Mouse (Mus musculus): ENCODE measurements around the gene Sipa1l3.

DNA sequence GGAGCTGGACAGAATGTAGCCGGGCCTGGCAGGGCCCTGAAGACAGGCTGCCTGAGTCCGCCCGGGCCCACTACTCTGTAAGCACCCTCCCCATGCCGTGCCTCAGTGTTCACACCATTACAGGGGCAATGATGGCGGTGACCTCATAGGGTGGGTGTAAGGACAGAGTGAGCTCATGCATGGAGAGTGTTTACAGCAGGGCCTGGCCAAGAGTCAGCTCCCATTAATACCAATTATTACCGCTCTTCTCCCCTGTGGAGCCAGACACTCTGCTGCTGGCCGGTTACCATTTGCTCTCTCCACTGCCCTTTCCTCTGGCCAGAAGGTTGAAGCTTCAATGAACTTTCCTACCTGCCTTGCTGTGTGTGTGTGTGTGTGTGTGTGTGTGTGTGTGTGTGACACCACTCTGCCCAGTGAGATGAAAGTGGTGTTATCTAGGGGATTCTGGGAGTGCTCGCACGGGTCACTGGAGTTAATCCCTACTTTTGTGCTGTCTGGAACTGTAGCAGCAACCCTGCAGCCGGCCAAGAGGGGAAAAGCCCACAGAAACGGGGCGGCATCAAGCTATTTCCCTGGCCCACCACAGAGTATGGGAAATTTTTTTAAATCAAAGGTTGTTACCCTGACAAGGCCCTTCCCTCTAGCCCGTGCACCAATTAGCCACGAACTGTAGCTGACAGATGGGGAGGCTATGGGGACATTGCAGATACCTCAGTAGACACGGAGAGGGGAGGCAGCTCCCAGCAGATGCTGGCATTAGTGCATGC is 86.1 kb downstream of the Sipa1l3 start:
- no peak for TF ChIP-seq POLR2A (IDR thresholded peaks at IDR 0.05; ENCODE audit: extremely low read depth, insufficient read depth, low read length)
- no peak for TF ChIP-seq CTCF (IDR thresholded peaks at IDR 0.05; ENCODE audit: extremely low read depth, insufficient read depth, low read length)

All from cortical plate, adult 2 months (tissue).